Comparison of ENCODE assay signal across 10 mouse cellular contexts in genomic region chr7:65074194-65074593, GRCm38 (mm10).
A peak's percentile ranks its signal among the peaks of the same experiment; 100 is the strongest.
DNase-seq lines count a peak whose midpoint lies in the region; ATAC-seq lines count a peak whose summit lies in the region.
"Had no signal": no experiment of that assay in that cellular context is flagged by ENCODE, and none has a peak within 500 bp of the region (broad histone marks: within the 10 kb centered on the region; RNA-seq: fewer than 3 reads in every experiment).

No protein-coding gene starts in this region.

- no peaks in the 10 kb centered on the region for H3K36me3 ChIP-seq in forebrain, embryonic 13.5 days (ENCODE audit: poor library complexity, severe bottlenecking)
- H3K36me3 ChIP-seq in forebrain, embryonic 14.5 days (ENCODE audit: control insufficient read depth, insufficient read depth, low read length): no peaks in the 10 kb centered on the region

- no peak overlapping the region for H3K9ac ChIP-seq in forebrain, embryonic 13.5 days
- H3K9ac ChIP-seq in forebrain, embryonic 14.5 days (ENCODE audit: low read length): no peak overlapping the region
- H3K9ac ChIP-seq: liver, embryonic 14.5 days had no signal

- no peaks in the 10 kb centered on the region for H3K9me3 ChIP-seq in forebrain, embryonic 13.5 days (replicated peaks)
- H3K9me3 ChIP-seq in forebrain, embryonic 14.5 days (replicated peaks; ENCODE audit: control insufficient read depth, low read length): no peaks in the 10 kb centered on the region; the same call in 1 of the 2 replicates

- 0 out of 2 replicates have a peak, but pooled peaks have one; percentile 13 for ATAC-seq in forebrain, embryonic 13.5 days
- ATAC-seq in forebrain, embryonic 14.5 days: no peak

- H3K27me3 ChIP-seq in forebrain, embryonic 13.5 days: no peaks in the 10 kb centered on the region
- H3K27me3 ChIP-seq in forebrain, embryonic 14.5 days (replicated peaks; ENCODE audit: control insufficient read depth, insufficient read depth, low read length): no peaks in the 10 kb centered on the region

- WGBS in forebrain, embryonic 13.5 days: 48% methylated on average over 9 of the region's 9 CpGs
- 51% methylated on average over 9 of the region's 9 CpGs for WGBS in forebrain, embryonic 14.5 days

- no peaks in the 10 kb centered on the region for H3K4me1 ChIP-seq in forebrain, embryonic 13.5 days
- H3K4me1 ChIP-seq in forebrain, embryonic 14.5 days (ENCODE audit: control insufficient read depth, insufficient read depth, low read length): no peaks in the 10 kb centered on the region

- H3K4me2 ChIP-seq in forebrain, embryonic 13.5 days: no peak overlapping the region
- H3K4me2 ChIP-seq in forebrain, embryonic 14.5 days (ENCODE audit: low read length): no peak overlapping the region

- no peak for DNase-seq in forebrain, embryonic 14.5 days (ENCODE audit: low spot score)
- peak; percentile 21 to 44 for DNase-seq in kidney, postnatal 4 days
- no peak for DNase-seq in kidney, postnatal 14 days
- DNase-seq in thymus, postnatal 4 days: peak; percentile 58
- DNase-seq in thymus, postnatal 0 days (ENCODE audit: low spot score): no peak
- peak; percentile 14 for DNase-seq in testis, postnatal 14 days (ENCODE audit: low spot score)
- DNase-seq in gastrocnemius, adult 18-20 months (ENCODE audit: low spot score): no peak
- DNase-seq: gastrocnemius, postnatal 25 days had no signal

- H3K4me3 ChIP-seq in forebrain, embryonic 13.5 days: no peak overlapping the region
- no peak overlapping the region for H3K4me3 ChIP-seq in forebrain, embryonic 14.5 days (ENCODE audit: low read depth, low read length)

- H3K27ac ChIP-seq in forebrain, embryonic 13.5 days: no peak overlapping the region
- H3K27ac ChIP-seq in forebrain, embryonic 14.5 days (ENCODE audit: low read depth, low read length): no peak overlapping the region
- H3K27ac ChIP-seq: liver, embryonic 14.5 days had no signal

Comparison
In these comparisons a context has a peak if more than half of its experiments do, and no peak if none do; other contexts are left out.
1. DNase-seq: peak in kidney, postnatal 4 days (2 of 2), thymus, postnatal 4 days (single experiment) and testis, postnatal 14 days (single experiment); none in forebrain, embryonic 14.5 days (single experiment), kidney, postnatal 14 days (single experiment), thymus, postnatal 0 days (single experiment) and gastrocnemius, adult 18-20 months (single experiment).